Mouse (Mus musculus) liver, embryonic 11.5 days (tissue): ENCODE data around the gene Rnf135. TPM values are rescaled to one million over a fixed set of nuclear protein-coding genes. Genes with fewer than 3 reads are reported as not detected.
A peak's percentile ranks its signal among the peaks of the same experiment; 100 is the strongest.
"Not testable (repeated sequence)": the region's sequence is repeated elsewhere in the genome, so short reads cannot be mapped to it uniquely, and the experiment has no call there.

Experiments
- ATAC-seq: fragments of 200-750 bp; cut with Nextera tagmentation; replicated peaks from 2 replicates; pipeline ENCODE4 v1.8.0; 2017; ENCODE audit warnings: moderate number of reproducible peaks, mild to moderate bottlenecking, moderate TSS enrichment, moderate library complexity; ENCODE audit not compliant: low FRiP score
- DNase-seq: peaks from one replicate; pipeline ENCODE4 v3.0.0-alpha.2; 2017; ENCODE audit warnings: low spot score
- H3K27ac ChIP-seq: fragments of 300-500 bp; sonication (generic); 2 replicates; pipeline ENCODE4 v1.5.1; 2014; ENCODE audit warnings: mild to moderate bottlenecking, low read depth, low read length, control low read depth
- H3K27me3 ChIP-seq: fragments of 300-500 bp; sonication (generic); replicated peaks from 2 replicates; pipeline ENCODE4 v1.6.1; 2014; ENCODE audit warnings: low read length, mixed read lengths; ENCODE audit not compliant: control insufficient read depth, insufficient read depth
- H3K36me3 ChIP-seq: fragments of 300-500 bp; sonication (generic); 2 replicates; pipeline ENCODE4 v1.6.1; 2014; ENCODE audit warnings: mild to moderate bottlenecking, low read length, moderate library complexity, mixed read lengths; ENCODE audit not compliant: control insufficient read depth, insufficient read depth
- H3K4me1 ChIP-seq: fragments of 300-500 bp; sonication (generic); replicated peaks from 2 replicates; pipeline ENCODE4 v1.6.1; 2014; ENCODE audit warnings: low read length, mixed read lengths; ENCODE audit not compliant: control insufficient read depth, insufficient read depth
- H3K4me2 ChIP-seq: fragments of 300-500 bp; sonication (generic); 2 replicates; pipeline ENCODE4 v1.6.1; 2014; ENCODE audit warnings: mild to moderate bottlenecking, control low read depth, moderate library complexity
- H3K4me3 ChIP-seq: fragments of 300-500 bp; sonication (generic); 2 replicates; pipeline ENCODE4 v1.5.1; 2014; ENCODE audit warnings: low read depth, low read length, control low read depth
- H3K9ac ChIP-seq: fragments of 300-500 bp; sonication (generic); 2 replicates; pipeline ENCODE4 v1.6.1; 2014; ENCODE audit warnings: low read depth, low read length, control low read depth
- H3K9me3 ChIP-seq: fragments of 300-500 bp; sonication (generic); 2 replicates; pipeline ENCODE4 v1.6.1; 2016; ENCODE audit warnings: low read length, inconsistent platforms, mixed read lengths; ENCODE audit not compliant: control insufficient read depth
- WGBS: fragments of 180-500 bp; shearing (Covaris S2); extraction: QIAGEN DNeasy Blood & Tissue Kit; methylation state at CpG from one replicate; pipeline ENCODE4 v1.1.7; 2014; 5-methylcytosine and 5-hydroxymethylcytosine counted together
- polyA plus RNA-seq: library from polyadenylated mRNA; unstranded; fragments of >200 nt; fragmentation: Nextera tagmentation; extraction: Ambion mirVana; gene quantifications from 2 replicates; pipeline ENCODE4 v1.2.1, GENCODE M21; 2014

Rnf135 gene
- polyA plus RNA-seq, 1 experiment from 2014 or later = 5.9 TPM

DNA sequence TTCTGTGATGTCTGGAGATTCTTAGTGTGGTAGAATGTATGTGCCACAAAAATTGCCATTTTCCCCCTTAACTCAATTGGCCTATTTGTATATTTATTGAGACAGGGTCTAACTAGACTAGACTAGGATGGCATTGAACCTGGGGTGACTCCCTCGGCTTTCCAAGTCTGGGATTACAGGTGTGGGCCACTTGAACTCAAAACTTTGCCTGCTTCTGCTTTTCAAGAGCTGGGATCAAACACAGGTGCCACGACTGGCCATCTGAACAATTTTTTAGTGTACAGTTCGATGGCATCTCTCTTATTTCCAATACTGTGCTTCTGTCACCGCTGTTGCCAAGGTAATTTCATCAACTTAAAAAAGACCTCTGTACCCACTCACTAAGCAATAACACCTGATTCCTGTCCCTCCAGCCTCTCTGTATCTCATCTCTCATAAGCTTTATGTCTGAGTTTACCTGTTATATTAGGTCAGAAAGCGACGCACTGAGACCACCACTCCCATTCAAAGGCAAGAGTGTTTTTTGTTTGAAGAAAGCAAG lies 950 bp downstream of the Rnf135 start:
- Histone ChIP-seq H3K36me3 (no peaks in the 10 kb centered on the region), H3K9me3 (no peaks in the 10 kb centered on the region), H3K9ac (peak overlapping the region; percentile 95), H3K4me1 (no peaks in the 10 kb centered on the region), H3K4me3 (peak overlapping the region; percentile 85), H3K4me2 (peak overlapping the region; percentile 78), H3K27ac (no peak overlapping the region), H3K27me3 (no peaks in the 10 kb centered on the region)
- WGBS = 87% methylated on average over 6 of the region's 6 CpGs
- ATAC-seq (no peak), DNase-seq (no peak)

DNA sequence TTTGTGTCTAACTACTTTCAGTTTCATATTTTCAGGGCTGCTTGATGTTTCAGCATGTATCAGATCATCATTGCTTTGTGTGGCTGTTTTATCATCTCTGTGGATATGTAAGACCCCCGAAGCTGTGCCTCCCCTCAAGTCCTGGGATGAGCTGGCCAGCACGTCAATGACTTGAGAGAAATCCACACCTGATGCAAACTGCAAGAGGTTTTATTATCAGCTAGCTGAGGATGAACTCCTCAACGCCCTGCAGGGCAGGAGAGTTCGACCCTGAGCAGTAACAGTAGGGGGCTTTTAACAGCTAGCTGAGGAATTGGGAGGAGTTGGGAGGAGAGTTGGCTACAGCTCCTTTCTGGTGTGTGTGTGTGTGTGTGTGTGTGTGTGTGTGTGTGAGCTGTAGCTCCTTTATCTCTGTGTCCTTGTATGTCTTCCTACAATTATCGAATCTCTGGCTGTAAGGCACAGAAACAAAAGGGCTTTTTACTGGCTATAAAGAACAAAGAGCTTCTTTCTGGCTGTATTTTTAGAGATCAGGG lies 1.9 kb downstream of the Rnf135 start:
- DNase-seq, H3K4me2 ChIP-seq, H3K9ac ChIP-seq, H3K4me1 ChIP-seq, H3K9me3 ChIP-seq, H3K27ac ChIP-seq, H3K4me3 ChIP-seq, ATAC-seq, H3K27me3 ChIP-seq, H3K36me3 ChIP-seq: not testable (repeated sequence)
- 78% methylated on average over 5 of the region's 5 CpGs for WGBS

DNA sequence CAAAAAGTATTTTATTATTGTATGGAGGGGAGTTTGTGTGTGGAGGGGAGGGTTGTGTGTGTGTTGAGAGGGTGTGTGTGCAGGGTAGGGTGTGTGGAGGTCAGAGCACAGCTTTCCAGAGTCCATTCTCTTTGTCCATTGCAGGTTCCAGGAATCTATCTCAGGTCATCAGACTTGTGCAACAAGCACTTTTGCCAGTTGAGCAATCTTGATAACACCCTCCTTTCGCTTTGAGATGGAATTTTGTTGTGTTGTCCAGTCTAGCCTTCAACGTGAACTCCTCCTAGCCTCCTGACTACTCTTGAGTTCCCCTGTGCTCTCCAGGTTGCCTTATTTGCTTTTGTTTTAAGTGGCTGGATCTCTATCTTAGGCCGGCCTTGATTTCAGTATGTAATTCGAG lies 6.6 kb downstream of the Rnf135 start:
- Histone ChIP-seq H3K9ac (no peak overlapping the region), H3K9me3 (no peaks in the 10 kb centered on the region), H3K27ac (no peak overlapping the region), H3K4me1 (no peaks in the 10 kb centered on the region), H3K27me3 (no peaks in the 10 kb centered on the region), H3K4me2 (no peak overlapping the region), H3K36me3 (peaks cover 8% of the 10 kb centered on the region), H3K4me3 (no peak overlapping the region)
- no peak for ATAC-seq
- DNase-seq = no peak
- 73% methylated on average over 4 of the region's 4 CpGs for WGBS

DNA sequence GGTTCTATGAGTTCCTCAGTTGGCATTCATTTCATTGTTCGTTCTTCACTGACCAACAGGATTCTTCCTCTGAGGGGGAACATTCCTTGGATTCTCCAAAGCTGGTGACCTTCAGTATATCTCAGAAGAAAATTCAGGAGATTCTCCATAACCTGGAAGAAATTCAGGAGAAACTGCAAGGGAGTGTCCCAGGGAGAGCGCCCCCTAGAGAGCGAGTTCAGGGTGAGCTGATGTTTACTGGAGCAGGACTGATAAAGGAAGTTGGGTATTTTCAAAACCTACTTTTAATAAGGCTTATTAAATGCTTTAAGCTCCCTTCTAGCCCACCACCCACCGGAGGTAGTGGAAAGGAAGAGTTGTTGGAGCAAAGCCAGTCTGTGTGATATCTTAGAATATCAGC lies 10.2 kb downstream of the Rnf135 start:
- Histone ChIP-seq H3K9me3 (no peaks in the 10 kb centered on the region), H3K27ac (no peak overlapping the region), H3K4me3 (no peak overlapping the region), H3K27me3 (no peaks in the 10 kb centered on the region), H3K4me2 (no peak overlapping the region), H3K9ac (no peak overlapping the region), H3K4me1 (no peaks in the 10 kb centered on the region), H3K36me3 (peaks cover 9% of the 10 kb centered on the region)
- DNase-seq (no peak), ATAC-seq (no peak)
- WGBS = 70% methylated on average over 4 of the region's 4 CpGs

DNA sequence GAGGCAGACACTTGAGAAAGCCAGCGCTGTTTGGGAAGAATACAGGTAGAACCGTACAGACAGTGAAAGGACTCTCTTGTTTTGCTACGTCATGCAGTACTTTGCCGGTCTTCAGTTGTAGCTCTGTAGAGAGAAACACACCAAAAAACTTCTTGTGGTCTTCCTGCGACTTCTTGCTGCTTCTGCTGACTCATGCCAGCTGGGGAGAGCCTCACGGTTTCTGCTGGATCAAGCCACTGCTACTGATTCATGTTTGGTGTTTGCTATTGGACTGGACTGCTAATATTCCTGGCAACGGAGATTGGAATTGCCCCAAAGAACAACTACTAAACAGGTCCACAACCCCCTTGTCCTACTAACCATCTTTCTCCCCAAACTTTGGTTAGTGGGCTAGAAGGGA lies 12.7 kb downstream of the Rnf135 start:
- DNase-seq (no peak), ATAC-seq (no peak)
- no peaks in the 10 kb centered on the region for H3K4me1 ChIP-seq
- peaks cover 9% of the 10 kb centered on the region for H3K36me3 ChIP-seq
- H3K9ac ChIP-seq = no peak overlapping the region
- WGBS = 81% methylated on average over 7 of the region's 7 CpGs
- no peaks in the 10 kb centered on the region for H3K9me3 ChIP-seq
- H3K27me3 ChIP-seq = no peaks in the 10 kb centered on the region
- H3K27ac ChIP-seq = no peak overlapping the region
- no peak overlapping the region for H3K4me2 ChIP-seq
- no peak overlapping the region for H3K4me3 ChIP-seq

DNA sequence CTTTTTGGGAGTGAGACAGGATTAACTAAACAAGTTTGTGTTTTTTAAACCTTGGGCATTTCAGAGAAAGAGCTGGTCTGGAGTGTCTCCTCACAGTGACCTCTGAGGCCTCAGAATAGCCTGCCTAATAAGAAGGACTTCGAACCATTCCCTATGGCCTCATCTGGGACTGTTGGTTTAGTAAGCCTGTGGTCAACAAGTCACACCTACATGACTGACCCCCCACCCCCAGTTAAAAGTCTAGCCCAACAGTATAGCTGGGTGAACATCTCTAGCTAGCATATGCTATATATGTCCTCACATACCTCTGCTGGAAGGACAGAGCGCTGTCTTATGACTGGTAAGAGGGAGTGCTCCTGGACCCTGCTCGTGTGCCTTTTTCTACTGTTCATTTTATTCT lies 15.7 kb downstream of the Rnf135 start:
- ATAC-seq (no peak; the same call in 1 of the 2 replicates), DNase-seq (no peak)
- 86% methylated on average over 3 of the region's 3 CpGs for WGBS
- Histone ChIP-seq H3K36me3 (peaks cover 6% of the 10 kb centered on the region), H3K4me1 (no peaks in the 10 kb centered on the region), H3K4me2 (no peak overlapping the region), H3K9me3 (no peaks in the 10 kb centered on the region), H3K27me3 (no peaks in the 10 kb centered on the region), H3K27ac (no peak overlapping the region), H3K4me3 (no peak overlapping the region), H3K9ac (no peak overlapping the region)

DNA sequence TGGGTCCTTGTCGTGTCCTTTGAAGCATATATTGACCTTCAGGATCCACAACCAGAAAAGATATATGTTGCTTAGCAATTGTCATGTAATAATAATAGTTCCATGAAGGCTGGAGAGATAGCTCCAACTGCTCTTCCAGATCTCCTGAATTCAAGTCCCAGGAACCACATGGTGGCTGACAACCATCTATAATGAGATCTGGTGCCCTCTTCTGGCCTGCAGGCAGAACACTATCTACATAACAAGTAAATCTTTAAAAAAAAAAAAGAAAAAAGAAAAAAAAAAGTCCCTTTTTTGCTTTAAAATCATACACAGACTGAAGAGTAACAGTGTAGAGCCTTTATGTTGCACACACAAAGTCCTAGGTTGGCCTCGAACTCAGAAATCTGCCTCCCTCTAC lies 16.1 kb downstream of the Rnf135 start:
- no peak overlapping the region for H3K9ac ChIP-seq
- no peaks in the 10 kb centered on the region for H3K9me3 ChIP-seq
- H3K36me3 ChIP-seq = peaks cover 3% of the 10 kb centered on the region; the same call in 1 of the 2 replicates
- H3K4me2 ChIP-seq = no peak overlapping the region
- 92% methylated on average over 2 of the region's 2 CpGs for WGBS
- ATAC-seq (no peak), DNase-seq (no peak)
- no peaks in the 10 kb centered on the region for H3K4me1 ChIP-seq
- no peaks in the 10 kb centered on the region for H3K27me3 ChIP-seq
- H3K27ac ChIP-seq = no peak overlapping the region
- H3K4me3 ChIP-seq = no peak overlapping the region

DNA sequence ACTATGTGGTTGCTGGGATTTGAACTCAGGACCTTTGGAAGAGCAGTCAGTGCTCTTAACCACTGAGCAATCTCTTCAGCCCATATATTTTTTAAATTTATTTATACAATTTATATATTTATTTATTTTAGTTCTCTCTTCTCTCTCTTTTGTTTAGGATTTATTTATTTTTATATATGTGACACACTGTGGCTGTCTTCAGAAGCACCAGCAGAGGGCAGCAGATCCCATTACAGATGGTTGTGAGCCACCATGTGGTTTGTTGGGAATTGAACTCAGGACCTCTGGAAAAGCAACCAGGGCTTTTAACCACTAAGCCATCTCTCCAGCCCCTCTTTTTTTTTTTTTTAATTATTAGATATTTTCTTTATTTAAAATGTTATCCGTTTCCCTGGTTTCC lies 16.7 kb downstream of the Rnf135 start:
- DNase-seq (no peak), ATAC-seq (no peak)
- Histone ChIP-seq H3K4me3 (no peak overlapping the region), H3K27me3 (no peaks in the 10 kb centered on the region), H3K36me3 (peaks cover under 1% of the 10 kb centered on the region; the same call in 1 of the 2 replicates), H3K9me3 (no peaks in the 10 kb centered on the region), H3K27ac (no peak overlapping the region), H3K4me1 (no peaks in the 10 kb centered on the region), H3K4me2 (no peak overlapping the region), H3K9ac (no peak overlapping the region)
- WGBS = 76% methylated on average over 1 of the region's 1 CpGs

DNA sequence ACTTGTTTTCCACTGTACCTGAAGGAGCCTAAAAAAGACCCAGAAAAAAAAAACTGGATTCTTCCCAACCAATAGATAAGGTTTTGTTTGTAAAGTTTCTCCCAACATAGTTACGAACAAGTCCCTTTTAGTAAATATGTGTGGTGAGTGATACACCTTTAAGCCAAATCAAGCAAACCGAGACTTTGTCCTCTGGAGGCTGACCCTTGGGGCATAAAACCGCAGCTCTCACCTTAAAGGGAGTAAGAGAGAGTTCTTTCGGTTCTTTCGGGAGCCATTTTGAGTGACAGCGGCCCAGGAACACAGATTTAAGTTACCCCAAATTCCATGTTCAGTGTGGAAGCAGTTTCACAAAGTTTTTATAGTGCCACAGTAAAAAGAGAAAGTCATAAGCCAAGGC lies 18.6 kb downstream of the Rnf135 start:
- Histone ChIP-seq H3K27me3 (no peaks in the 10 kb centered on the region), H3K36me3 (no peaks in the 10 kb centered on the region), H3K9ac (no peak overlapping the region), H3K4me2 (no peak overlapping the region), H3K4me1 (no peaks in the 10 kb centered on the region), H3K27ac (no peak overlapping the region), H3K4me3 (no peak overlapping the region), H3K9me3 (no peaks in the 10 kb centered on the region)
- ATAC-seq (no peak), DNase-seq (no peak)
- WGBS = 79% methylated on average over 6 of the region's 6 CpGs
